Mouse (Mus musculus): ENCODE data around the gene Plk1. TPM values are rescaled to one million over a fixed set of nuclear protein-coding genes. Genes with fewer than 3 reads are reported as not detected.

The Plk1 gene
- polyA plus RNA-seq (2015; fragmentation: Nextera tagmentation; extraction: Ambion mirVana), result 93.1 and 93.9 TPM in 2 replicates

- Histone ChIP-seq H3K4me2 (peak within 1 kb of the TSS; percentile 97), H3K27ac (replicated peaks) (peak within 1 kb of the TSS; percentile 81), H3K9ac (peak within 1 kb of the TSS; percentile 89), H3K4me1 (peaks cover 37% of the 10 kb centered on the region), H3K27me3 (replicated peaks) (no peaks in the 10 kb centered on the region), H3K4me3 (peak within 1 kb of the TSS; percentile 91), H3K36me3 (peaks cover 32% of the 10 kb centered on the region), H3K9me3 (no peaks in the 10 kb centered on the region)
- under 1% methylated on average over 63 of the region's 63 CpGs for WGBS
- peak; percentile 82 for ATAC-seq (ENCODE audit: extremely low read depth, insufficient number of reproducible peaks, low FRiP score, low TSS enrichment)
Measured at GRCm38 (mm10) chr7:122158915-122159902, at the start of gene Plk1. Gene Plk1 (plus strand): TSS chr7:122159439.

- Histone ChIP-seq H3K9me3 (no peaks in the 10 kb centered on the region), H3K27ac (replicated peaks) (no peak overlapping the region), H3K4me3 (no peak overlapping the region), H3K27me3 (replicated peaks) (no peaks in the 10 kb centered on the region), H3K4me1 (no peaks in the 10 kb centered on the region), H3K36me3 (peaks cover 87% of the 10 kb centered on the region), H3K9ac (no peak overlapping the region), H3K4me2 (no peak overlapping the region)
- no peak for ATAC-seq (ENCODE audit: extremely low read depth, insufficient number of reproducible peaks, low FRiP score, low TSS enrichment)
- WGBS, result 73% methylated on average over 4 of the region's 4 CpGs
Measured at GRCm38 (mm10) chr7:122123518-122123917, 35.7 kb upstream of the Plk1 start.

- ATAC-seq (ENCODE audit: extremely low read depth, insufficient number of reproducible peaks, low FRiP score, low TSS enrichment), result no peak
- no peak overlapping the region for H3K4me2 ChIP-seq
- no peaks in the 10 kb centered on the region for H3K4me1 ChIP-seq
- no peak overlapping the region for H3K27ac ChIP-seq (replicated peaks)
- no peak overlapping the region for H3K9ac ChIP-seq
- H3K9me3 ChIP-seq, result no peaks in the 10 kb centered on the region
- WGBS, result 78% methylated on average over 8 of the region's 8 CpGs
- H3K4me3 ChIP-seq, result no peak overlapping the region
- H3K27me3 ChIP-seq (replicated peaks), result no peaks in the 10 kb centered on the region
- H3K36me3 ChIP-seq, result peaks cover 77% of the 10 kb centered on the region
Measured at GRCm38 (mm10) chr7:122125636-122126035, 33.6 kb upstream of the Plk1 start.

- Histone ChIP-seq H3K4me3 (no peak overlapping the region), H3K27me3 (replicated peaks) (no peaks in the 10 kb centered on the region), H3K4me1 (peaks cover 8% of the 10 kb centered on the region), H3K9me3 (no peaks in the 10 kb centered on the region), H3K36me3 (peaks cover 66% of the 10 kb centered on the region), H3K4me2 (no peak overlapping the region), H3K27ac (replicated peaks) (no peak overlapping the region), H3K9ac (no peak overlapping the region)
- WGBS, result 88% methylated on average over 11 of the region's 11 CpGs
- ATAC-seq (ENCODE audit: extremely low read depth, insufficient number of reproducible peaks, low FRiP score, low TSS enrichment), result no peak
Measured at GRCm38 (mm10) chr7:122126946-122127345, 32.3 kb upstream of the Plk1 start.

GRCm38 (mm10) chr7:122131834-122132233 is 27.4 kb upstream of the Plk1 start:
- Histone ChIP-seq H3K4me3 (peak overlapping the region; percentile 93), H3K9ac (peak overlapping the region; percentile 88), H3K27me3 (replicated peaks) (no peaks in the 10 kb centered on the region), H3K36me3 (peaks cover 48% of the 10 kb centered on the region), H3K4me2 (peak overlapping the region; percentile 90), H3K27ac (replicated peaks) (no peak overlapping the region), H3K4me1 (peaks cover 20% of the 10 kb centered on the region), H3K9me3 (no peaks in the 10 kb centered on the region)
- ATAC-seq (ENCODE audit: extremely low read depth, insufficient number of reproducible peaks, low FRiP score, low TSS enrichment), result no peak

GRCm38 (mm10) chr7:122132497-122133337 is 26.5 kb upstream of the Plk1 start, which contains the start of the genes Palb2 and Dctn5:
Gene Palb2 (minus strand): TSS chr7:122132985.
Gene Dctn5 (plus strand): TSS chr7:122133041.
- H3K9ac ChIP-seq, result peak within 1 kb of the TSS; percentile 88
- H3K4me3 ChIP-seq, result peak within 1 kb of the TSS; percentile 93
- ATAC-seq (ENCODE audit: extremely low read depth, insufficient number of reproducible peaks, low FRiP score, low TSS enrichment), result peak; percentile 94
- peak within 1 kb of the TSS; percentile 75 for H3K27ac ChIP-seq (replicated peaks)
- H3K9me3 ChIP-seq, result no peaks in the 10 kb centered on the region
- H3K27me3 ChIP-seq (replicated peaks), result no peaks in the 10 kb centered on the region
- H3K36me3 ChIP-seq, result peaks cover 48% of the 10 kb centered on the region
- H3K4me2 ChIP-seq, result peak within 1 kb of the TSS; percentile 90
- WGBS, result under 1% methylated on average over 54 of the region's 54 CpGs
- peaks cover 20% of the 10 kb centered on the region for H3K4me1 ChIP-seq

GRCm38 (mm10) chr7:122133338-122133625 is 26.0 kb upstream of the Plk1 start:
- peaks cover 20% of the 10 kb centered on the region for H3K4me1 ChIP-seq
- 13% methylated on average over 8 of the region's 8 CpGs for WGBS
- ATAC-seq (ENCODE audit: extremely low read depth, insufficient number of reproducible peaks, low FRiP score, low TSS enrichment), result no peak

GRCm38 (mm10) chr7:122135070-122135469 is 24.2 kb upstream of the Plk1 start:
- Histone ChIP-seq H3K36me3 (peaks cover 57% of the 10 kb centered on the region), H3K27me3 (replicated peaks) (no peaks in the 10 kb centered on the region), H3K4me2 (no peak overlapping the region), H3K9ac (no peak overlapping the region), H3K9me3 (no peaks in the 10 kb centered on the region), H3K4me1 (peaks cover 20% of the 10 kb centered on the region), H3K4me3 (no peak overlapping the region), H3K27ac (replicated peaks) (no peak overlapping the region)
- 65% methylated on average over 10 of the region's 10 CpGs for WGBS
- no peak for ATAC-seq (ENCODE audit: extremely low read depth, insufficient number of reproducible peaks, low FRiP score, low TSS enrichment)

More at GRCm38 (mm10) chr7:122133338-122133625, 26.0 kb upstream of the Plk1 start:
- Histone ChIP-seq H3K9ac (peak overlapping the region; percentile 88), H3K9me3 (no peaks in the 10 kb centered on the region), H3K36me3 (peaks cover 48% of the 10 kb centered on the region), H3K27me3 (replicated peaks) (no peaks in the 10 kb centered on the region), H3K27ac (replicated peaks) (peak overlapping the region; percentile 75), H3K4me2 (peak overlapping the region; percentile 80), H3K4me3 (peak overlapping the region; percentile 93)

- H3K4me1 ChIP-seq, result peaks cover 11% of the 10 kb centered on the region
- no peaks in the 10 kb centered on the region for H3K9me3 ChIP-seq
- no peak overlapping the region for H3K4me3 ChIP-seq
- ATAC-seq (ENCODE audit: extremely low read depth, insufficient number of reproducible peaks, low FRiP score, low TSS enrichment), result no peak
- no peaks in the 10 kb centered on the region for H3K27me3 ChIP-seq (replicated peaks)
- no peak overlapping the region for H3K9ac ChIP-seq
- no peak overlapping the region for H3K4me2 ChIP-seq
- H3K36me3 ChIP-seq, result peaks cover 77% of the 10 kb centered on the region
- H3K27ac ChIP-seq (replicated peaks), result no peak overlapping the region
Measured at GRCm38 (mm10) chr7:122137071-122137470, 22.2 kb upstream of the Plk1 start.

- Histone ChIP-seq H3K27me3 (replicated peaks) (no peaks in the 10 kb centered on the region), H3K9ac (no peak overlapping the region), H3K9me3 (no peaks in the 10 kb centered on the region), H3K4me2 (no peak overlapping the region), H3K27ac (replicated peaks) (no peak overlapping the region), H3K4me3 (no peak overlapping the region), H3K36me3 (peaks cover 87% of the 10 kb centered on the region), H3K4me1 (peaks cover 7% of the 10 kb centered on the region)
- no peak for ATAC-seq (ENCODE audit: extremely low read depth, insufficient number of reproducible peaks, low FRiP score, low TSS enrichment)
- 92% methylated on average over 5 of the region's 5 CpGs for WGBS
Measured at GRCm38 (mm10) chr7:122138190-122138589, 21.0 kb upstream of the Plk1 start.

GRCm38 (mm10) chr7:122140991-122141390 is 18.2 kb upstream of the Plk1 start:
- H3K4me3 ChIP-seq, result no peak overlapping the region
- ATAC-seq (ENCODE audit: extremely low read depth, insufficient number of reproducible peaks, low FRiP score, low TSS enrichment), result no peak
- H3K9ac ChIP-seq, result no peak overlapping the region
- H3K36me3 ChIP-seq, result peaks cover 98% of the 10 kb centered on the region
- no peak overlapping the region for H3K4me2 ChIP-seq
- H3K27me3 ChIP-seq (replicated peaks), result no peaks in the 10 kb centered on the region
- H3K27ac ChIP-seq (replicated peaks), result no peak overlapping the region
- no peaks in the 10 kb centered on the region for H3K9me3 ChIP-seq
- no peaks in the 10 kb centered on the region for H3K4me1 ChIP-seq

All from heart, embryonic 13.5 days (tissue).